Mouse (Mus musculus) limb, embryonic 12.5 days (tissue): ENCODE results near the gene Dock4. TPM values are rescaled to one million over a fixed set of nuclear protein-coding genes. Genes with fewer than 3 reads are reported as not detected.

Experiments used
- ATAC-seq: fragments of 200-750 bp; cut with Nextera tagmentation; 2 replicates; pipeline ENCODE4 v1.8.0; 2017; ENCODE audit warnings: low read depth, moderate TSS enrichment; ENCODE audit not compliant: insufficient number of reproducible peaks, insufficient read depth, low FRiP score, low TSS enrichment
- H3K27ac ChIP-seq: fragments of 300-500 bp; sonication (generic); 2 replicates; pipeline ENCODE4 v1.5.1; 2016; ENCODE audit warnings: mild to moderate bottlenecking, moderate library complexity
- H3K27me3 ChIP-seq: fragments of 300-500 bp; sonication (generic); 2 replicates; pipeline ENCODE4 v1.6.1; 2016; ENCODE audit warnings: mild to moderate bottlenecking, moderate library complexity
- H3K36me3 ChIP-seq: fragments of 300-500 bp; sonication (generic); 2 replicates; pipeline ENCODE4 v1.6.1; 2016; ENCODE audit warnings: mild to moderate bottlenecking, moderate library complexity
- H3K4me1 ChIP-seq: fragments of 300-500 bp; sonication (generic); replicated peaks from 2 replicates; pipeline ENCODE4 v1.6.1; 2016
- H3K4me2 ChIP-seq: fragments of 300-500 bp; sonication (generic); 2 replicates; pipeline ENCODE4 v1.6.1; 2016; ENCODE audit warnings: mild to moderate bottlenecking, moderate library complexity
- H3K4me3 ChIP-seq: fragments of 300-500 bp; sonication (generic); replicated peaks from 2 replicates; pipeline ENCODE4 v1.5.1; 2016; ENCODE audit warnings: mild to moderate bottlenecking
- H3K9ac ChIP-seq: fragments of 300-500 bp; sonication (generic); replicated peaks from 2 replicates; pipeline ENCODE4 v1.6.1; 2016; ENCODE audit warnings: mild to moderate bottlenecking, moderate library complexity
- H3K9me3 ChIP-seq: fragments of 300-500 bp; sonication (generic); 2 replicates; pipeline ENCODE4 v1.6.1; 2016; ENCODE audit warnings: mild to moderate bottlenecking, moderate library complexity
- WGBS: fragments of 180-500 bp; shearing (Covaris S2); methylation state at CpG from one replicate; pipeline ENCODE4 v1.1.7; 2016; 5-methylcytosine and 5-hydroxymethylcytosine counted together
- polyA plus RNA-seq: library from polyadenylated mRNA; unstranded; fragments of >200 nt; fragmentation: Nextera tagmentation; extraction: Ambion mirVana; gene quantifications from 2 replicates; pipeline ENCODE4 v1.2.1, GENCODE M21; 2016

Dock4 gene
- polyA plus RNA-seq, 1 experiment from 2014 or later = 24.9 TPM

DNA sequence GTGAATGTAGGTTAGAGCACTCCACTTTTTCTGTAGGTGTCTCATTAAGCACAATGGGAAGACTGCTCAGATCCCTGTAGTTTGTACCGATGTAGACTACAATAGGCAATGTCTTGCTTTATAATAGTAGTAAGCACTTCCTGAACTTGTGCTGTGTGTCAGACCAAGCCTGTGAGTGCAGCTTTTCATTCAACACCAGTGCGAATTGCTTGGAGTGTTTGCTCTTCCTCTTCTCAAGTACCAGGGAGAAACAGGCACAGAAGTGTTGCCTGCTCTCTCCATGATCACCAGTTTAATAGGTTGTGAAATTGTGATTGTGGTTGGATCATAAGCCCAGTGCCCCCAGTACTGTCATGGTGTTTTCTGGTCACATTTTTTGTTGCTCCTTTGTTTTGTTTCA, 18.1 kb downstream of the Dock4 start:
- Histone ChIP-seq H3K27ac (no peak overlapping the region), H3K9ac (no peak overlapping the region), H3K4me1 (peaks cover 41% of the 10 kb centered on the region), H3K27me3 (no peaks in the 10 kb centered on the region), H3K36me3 (no peaks in the 10 kb centered on the region), H3K4me3 (no peak overlapping the region), H3K4me2 (no peak overlapping the region), H3K9me3 (no peaks in the 10 kb centered on the region)
- WGBS = 68% methylated on average over 2 of the region's 2 CpGs
- no peak for ATAC-seq

DNA sequence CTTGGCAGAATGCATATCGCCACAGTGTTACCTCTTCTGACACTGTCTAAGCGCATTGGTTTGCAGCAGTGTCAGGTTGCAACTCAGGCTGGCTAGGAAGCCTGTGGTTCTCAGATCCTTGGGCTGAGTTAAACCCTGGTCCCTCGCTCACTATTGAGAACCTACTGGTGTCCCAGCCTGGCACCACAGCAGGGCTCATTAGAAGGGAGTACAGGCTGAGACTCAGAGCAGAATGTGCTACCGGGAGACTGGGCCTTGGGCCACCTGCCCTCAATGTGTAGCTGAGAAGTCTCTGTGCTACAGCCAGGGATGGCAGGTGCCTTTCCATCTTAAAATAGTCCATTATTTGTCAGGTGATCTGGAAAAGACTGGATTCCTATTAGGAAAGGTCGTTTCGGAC, 18.5 kb downstream of the Dock4 start:
- no peaks in the 10 kb centered on the region for H3K9me3 ChIP-seq
- no peak overlapping the region for H3K27ac ChIP-seq
- no peak for ATAC-seq
- no peak overlapping the region for H3K4me2 ChIP-seq
- H3K9ac ChIP-seq = no peak overlapping the region
- H3K4me1 ChIP-seq = peaks cover 40% of the 10 kb centered on the region
- no peaks in the 10 kb centered on the region for H3K27me3 ChIP-seq
- H3K36me3 ChIP-seq = no peaks in the 10 kb centered on the region
- no peak overlapping the region for H3K4me3 ChIP-seq
- WGBS = 36% methylated on average over 6 of the region's 6 CpGs

DNA sequence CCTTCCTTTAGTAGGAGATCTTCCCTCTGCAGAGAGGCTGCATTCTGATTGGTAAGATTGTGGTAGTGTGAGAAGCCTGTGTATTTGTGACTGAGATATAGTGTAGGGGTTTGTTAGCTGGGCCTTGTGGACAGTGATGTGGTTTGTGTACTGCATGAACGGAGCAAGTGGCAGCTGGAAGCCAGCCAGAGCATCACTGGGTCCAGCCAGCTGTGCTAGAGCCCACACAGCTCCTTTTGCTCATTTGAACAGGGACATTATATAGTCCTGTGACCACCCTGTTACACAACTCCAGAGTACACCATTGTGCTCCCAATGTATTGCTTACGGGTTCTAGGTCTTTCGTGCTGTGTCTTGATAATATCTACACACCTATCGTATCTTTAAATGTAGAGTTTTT, 22.5 kb downstream of the Dock4 start:
- H3K9ac ChIP-seq = no peak overlapping the region
- H3K4me2 ChIP-seq = no peak overlapping the region
- H3K4me1 ChIP-seq = peaks cover 46% of the 10 kb centered on the region

DNA sequence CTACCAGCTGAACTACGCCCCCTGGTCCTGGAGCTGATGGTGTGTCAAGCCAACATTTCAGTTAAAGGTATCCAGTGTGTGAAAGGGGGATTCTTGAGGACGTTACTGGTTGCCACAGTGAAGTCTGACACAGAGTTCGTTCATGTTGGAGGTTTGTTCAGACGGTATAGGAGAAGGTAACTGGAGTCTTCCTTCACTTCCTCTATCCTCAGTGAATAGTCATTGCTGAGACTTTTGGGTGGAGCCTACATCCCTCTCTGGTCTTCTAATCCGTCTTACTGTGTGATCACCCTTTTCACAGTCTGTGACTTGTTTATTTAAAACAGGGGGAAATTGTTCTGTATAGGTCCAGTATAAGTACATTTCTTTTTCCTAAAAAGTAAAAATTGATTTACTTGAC, 23.3 kb downstream of the Dock4 start:
- H3K27me3 ChIP-seq = 0 out of 2 replicates have a peak, but pooled peaks cover 4% of the 10 kb centered on the region
- no peaks in the 10 kb centered on the region for H3K9me3 ChIP-seq
- H3K9ac ChIP-seq = no peak overlapping the region
- no peak overlapping the region for H3K4me3 ChIP-seq
- no peak for ATAC-seq
- H3K4me2 ChIP-seq = no peak overlapping the region
- H3K27ac ChIP-seq = no peak overlapping the region
- no peaks in the 10 kb centered on the region for H3K36me3 ChIP-seq
- 85% methylated on average over 5 of the region's 5 CpGs for WGBS
- peaks cover 47% of the 10 kb centered on the region for H3K4me1 ChIP-seq

More for the DNA sequence above, 22.5 kb downstream of the Dock4 start:
- H3K36me3 ChIP-seq = no peaks in the 10 kb centered on the region
- H3K27ac ChIP-seq = no peak overlapping the region
- ATAC-seq = no peak
- no peaks in the 10 kb centered on the region for H3K27me3 ChIP-seq
- 89% methylated on average over 4 of the region's 4 CpGs for WGBS
- no peaks in the 10 kb centered on the region for H3K9me3 ChIP-seq
- H3K4me3 ChIP-seq = no peak overlapping the region

DNA sequence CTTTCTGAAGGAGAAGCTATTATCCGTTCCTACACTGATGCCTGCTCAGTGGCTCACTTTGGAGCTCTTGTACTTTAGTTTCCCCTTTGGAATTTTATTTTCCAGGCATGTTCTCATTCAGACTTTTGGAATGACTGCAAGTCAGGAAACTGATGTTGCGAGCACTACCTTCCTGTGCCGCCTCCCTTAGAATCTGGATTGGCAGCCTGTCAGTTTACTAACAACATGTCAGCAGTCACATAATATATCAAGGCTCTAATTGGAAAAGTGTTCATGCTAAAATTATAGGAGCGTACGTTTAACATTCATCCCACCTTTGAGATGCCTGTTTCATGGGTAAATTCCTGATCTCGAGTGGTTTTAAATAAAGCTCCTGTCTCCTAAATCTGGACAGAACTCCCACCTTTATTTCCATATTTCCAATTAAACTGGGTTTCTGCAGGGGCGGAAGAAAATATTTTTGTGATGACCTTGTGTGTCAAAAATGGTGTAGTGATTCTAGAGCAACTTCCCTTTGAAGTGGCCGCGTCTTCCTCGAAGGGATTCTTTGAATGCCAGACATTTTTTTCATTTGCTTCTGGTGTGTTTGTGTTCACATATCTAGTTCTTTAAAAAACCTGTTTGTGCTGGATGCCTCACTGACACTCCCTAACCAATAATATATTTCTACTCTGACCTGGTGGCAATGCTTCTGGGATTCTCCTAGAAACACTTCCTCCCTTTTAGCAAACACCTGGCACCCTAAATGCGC, 26.1 kb downstream of the Dock4 start:
- H3K4me1 ChIP-seq = peaks cover 38% of the 10 kb centered on the region
- H3K9me3 ChIP-seq = no peaks in the 10 kb centered on the region
- H3K27me3 ChIP-seq = 0 out of 2 replicates have a peak, but pooled peaks cover 4% of the 10 kb centered on the region
- peak overlapping the region; percentile 17; the same call in 1 of the 2 replicates for H3K4me3 ChIP-seq
- H3K9ac ChIP-seq = no peak overlapping the region
- 27% methylated on average over 11 of the region's 11 CpGs for WGBS
- peak overlapping the region; percentile 46 for H3K4me2 ChIP-seq
- no peak for ATAC-seq
- peak overlapping the region; percentile 20; the same call in 1 of the 2 replicates for H3K27ac ChIP-seq
- no peaks in the 10 kb centered on the region for H3K36me3 ChIP-seq

DNA sequence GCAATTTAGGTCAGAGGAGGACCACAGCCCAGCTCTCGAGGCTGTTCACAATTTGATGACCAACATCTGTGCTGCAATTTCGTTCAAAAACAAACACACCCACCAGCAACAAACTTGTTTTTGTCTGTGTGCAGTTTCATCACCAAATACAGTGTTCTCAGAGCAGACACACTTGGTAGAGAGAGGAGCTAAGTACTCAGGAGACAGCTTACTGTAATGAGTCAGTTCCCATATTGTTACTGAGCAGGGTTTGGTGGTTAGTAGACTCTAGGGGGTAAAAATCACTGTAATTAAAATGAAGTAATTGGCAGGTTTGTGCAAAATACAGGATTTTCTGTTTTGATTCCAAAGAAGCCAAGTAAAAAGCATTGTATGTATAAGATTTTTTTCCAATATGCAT, 28.0 kb downstream of the Dock4 start:
- 15% methylated on average over 2 of the region's 2 CpGs for WGBS
- Histone ChIP-seq H3K4me1 (peaks cover 40% of the 10 kb centered on the region), H3K36me3 (no peaks in the 10 kb centered on the region), H3K27me3 (0 out of 2 replicates have a peak, but pooled peaks cover 4% of the 10 kb centered on the region), H3K4me2 (no peak overlapping the region), H3K9me3 (no peaks in the 10 kb centered on the region), H3K4me3 (no peak overlapping the region), H3K9ac (no peak overlapping the region), H3K27ac (no peak overlapping the region)
- ATAC-seq = no peak

DNA sequence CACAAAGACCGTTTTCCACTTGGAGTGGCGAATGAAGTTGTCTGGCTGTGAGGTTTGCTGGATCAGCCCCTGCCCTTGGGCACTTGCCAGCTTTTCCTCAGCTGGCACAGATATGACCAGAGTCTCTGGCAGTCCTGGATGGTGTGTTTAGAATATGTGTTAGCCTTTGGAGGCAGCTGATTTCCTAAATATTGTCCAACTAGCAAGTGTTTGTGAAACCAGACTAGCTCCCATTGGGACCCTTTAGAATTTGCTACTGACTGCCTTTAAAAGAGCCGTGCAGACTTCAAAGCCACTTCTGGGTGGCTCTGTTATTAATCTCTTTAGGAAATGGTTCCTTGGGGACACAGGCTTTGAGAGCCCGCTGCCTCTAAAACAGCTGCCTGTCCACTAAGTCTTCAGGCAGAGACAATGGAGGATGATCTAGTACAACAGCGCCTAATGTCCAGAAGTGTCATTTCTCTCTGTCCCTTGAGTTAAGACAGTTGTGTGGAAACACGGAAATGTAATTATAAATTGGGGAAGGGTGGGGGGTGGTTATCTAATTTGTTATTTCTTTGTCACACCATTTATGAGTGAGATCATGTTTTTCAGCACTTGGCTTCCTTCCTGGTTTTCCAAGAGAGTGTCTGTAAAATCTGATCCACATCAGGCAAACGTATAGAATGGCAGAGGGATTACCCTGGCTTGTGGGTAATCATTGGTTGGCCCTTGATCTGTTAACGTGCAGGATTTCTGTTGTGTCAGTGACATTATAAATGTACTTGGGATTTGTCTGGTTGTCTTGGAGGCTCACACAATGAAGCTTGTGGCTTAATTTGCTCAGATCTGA, 32.1 kb downstream of the Dock4 start:
- Histone ChIP-seq H3K36me3 (no peaks in the 10 kb centered on the region), H3K4me2 (no peak overlapping the region), H3K9ac (no peak overlapping the region), H3K27ac (0 out of 2 replicates have a peak overlapping the region, but pooled peaks have one; percentile 45), H3K27me3 (peaks cover 11% of the 10 kb centered on the region; the same call in 1 of the 2 replicates), H3K9me3 (no peaks in the 10 kb centered on the region), H3K4me3 (no peak overlapping the region), H3K4me1 (peaks cover 25% of the 10 kb centered on the region)
- 37% methylated on average over 8 of the region's 8 CpGs for WGBS
- ATAC-seq = 0 out of 2 replicates have a peak, but pooled peaks have one; percentile 42

DNA sequence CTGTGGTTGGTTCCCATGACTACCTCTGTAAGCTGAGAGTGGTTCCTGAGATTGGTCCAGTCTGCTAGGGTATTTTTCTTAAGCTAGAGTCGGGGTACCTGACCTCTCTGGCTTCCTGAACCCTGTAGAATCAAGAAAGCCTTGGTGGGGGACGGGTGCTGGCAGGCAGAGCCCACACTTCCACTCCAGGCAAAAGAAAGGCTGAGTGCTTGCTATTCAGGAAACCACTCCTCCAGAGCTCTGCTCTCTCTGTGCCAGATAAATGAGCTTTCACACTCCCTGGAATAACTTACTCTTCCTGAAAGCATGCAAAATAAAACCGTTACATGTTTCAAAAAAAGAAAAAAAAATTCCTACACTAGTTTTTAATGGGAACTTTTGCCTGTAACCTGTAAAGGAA, 38.5 kb downstream of the Dock4 start:
- Histone ChIP-seq H3K4me2 (no peak overlapping the region), H3K9me3 (no peaks in the 10 kb centered on the region), H3K27me3 (peaks cover 3% of the 10 kb centered on the region; the same call in 1 of the 2 replicates), H3K27ac (no peak overlapping the region), H3K4me3 (no peak overlapping the region), H3K4me1 (peaks cover 15% of the 10 kb centered on the region), H3K9ac (no peak overlapping the region), H3K36me3 (no peaks in the 10 kb centered on the region)
- WGBS = 25% methylated on average over 3 of the region's 3 CpGs
- ATAC-seq = no peak

DNA sequence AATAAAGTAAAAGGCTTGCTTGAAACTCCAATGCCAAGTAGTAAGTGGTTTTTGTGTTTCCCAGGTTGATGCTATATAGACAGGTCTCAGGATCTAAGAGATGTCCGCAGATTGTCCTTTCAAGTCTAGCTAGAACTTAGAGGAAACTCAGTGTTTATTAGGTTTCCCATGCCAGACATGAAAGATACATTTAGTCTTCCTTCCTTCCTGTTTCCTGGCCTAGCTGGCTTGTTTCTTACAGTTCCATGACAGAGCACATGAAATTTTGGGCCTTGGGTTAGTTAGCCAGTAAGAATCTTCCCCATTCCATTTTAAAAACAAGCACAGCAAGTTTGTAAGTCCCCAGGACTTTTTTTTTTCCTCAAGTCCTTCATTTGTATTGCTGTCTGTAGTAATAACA, 39.5 kb downstream of the Dock4 start:
- WGBS = 73% methylated on average over 1 of the region's 1 CpGs
- ATAC-seq = no peak
- H3K27ac ChIP-seq = no peak overlapping the region

DNA sequence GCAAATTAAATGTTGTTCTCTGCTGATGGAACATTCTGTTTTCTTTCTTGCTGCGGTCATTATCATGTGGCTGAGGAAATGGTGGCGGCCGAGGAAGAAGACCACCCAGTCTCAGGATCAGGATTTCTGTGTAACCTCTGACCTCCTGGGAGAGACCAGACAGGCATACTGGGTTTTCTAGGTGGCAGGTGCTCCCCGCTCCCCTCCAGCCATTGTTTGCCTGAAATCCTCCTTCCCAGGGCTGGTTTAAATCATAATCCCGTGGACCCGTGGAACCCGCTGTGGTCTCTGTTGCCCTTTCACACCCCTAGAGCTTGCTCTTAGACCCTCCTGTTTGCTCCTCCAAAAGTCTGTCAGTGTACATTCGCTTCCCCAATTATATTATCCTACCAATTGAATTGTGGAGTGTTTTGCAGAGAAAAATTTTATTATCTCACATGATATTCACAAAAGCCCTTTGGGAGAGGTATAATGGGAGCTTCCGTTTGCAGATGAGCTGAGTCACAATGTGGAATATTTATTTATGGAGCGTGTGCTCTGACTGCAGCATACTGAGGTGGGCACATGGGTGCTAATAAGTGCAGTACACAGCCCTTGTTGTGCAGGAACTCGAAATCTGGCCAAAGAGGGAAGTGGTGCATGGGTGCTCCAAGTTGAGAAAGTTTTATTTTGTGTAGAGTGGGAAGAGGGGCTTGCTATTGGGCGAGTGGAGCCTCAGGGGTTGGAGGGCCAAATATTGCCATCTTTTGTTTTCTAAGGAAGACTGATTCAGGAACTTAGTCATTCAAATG, 40.5 kb downstream of the Dock4 start:
- Histone ChIP-seq H3K27me3 (no peaks in the 10 kb centered on the region), H3K4me2 (no peak overlapping the region), H3K9ac (no peak overlapping the region), H3K9me3 (no peaks in the 10 kb centered on the region), H3K27ac (no peak overlapping the region), H3K36me3 (no peaks in the 10 kb centered on the region), H3K4me1 (peaks cover 23% of the 10 kb centered on the region), H3K4me3 (no peak overlapping the region)
- 63% methylated on average over 12 of the region's 12 CpGs for WGBS
- no peak for ATAC-seq

More for the DNA sequence above, 39.5 kb downstream of the Dock4 start:
- Histone ChIP-seq H3K36me3 (no peaks in the 10 kb centered on the region), H3K4me3 (no peak overlapping the region), H3K9ac (no peak overlapping the region), H3K9me3 (no peaks in the 10 kb centered on the region), H3K4me2 (no peak overlapping the region), H3K27me3 (no peaks in the 10 kb centered on the region), H3K4me1 (peaks cover 15% of the 10 kb centered on the region)

DNA sequence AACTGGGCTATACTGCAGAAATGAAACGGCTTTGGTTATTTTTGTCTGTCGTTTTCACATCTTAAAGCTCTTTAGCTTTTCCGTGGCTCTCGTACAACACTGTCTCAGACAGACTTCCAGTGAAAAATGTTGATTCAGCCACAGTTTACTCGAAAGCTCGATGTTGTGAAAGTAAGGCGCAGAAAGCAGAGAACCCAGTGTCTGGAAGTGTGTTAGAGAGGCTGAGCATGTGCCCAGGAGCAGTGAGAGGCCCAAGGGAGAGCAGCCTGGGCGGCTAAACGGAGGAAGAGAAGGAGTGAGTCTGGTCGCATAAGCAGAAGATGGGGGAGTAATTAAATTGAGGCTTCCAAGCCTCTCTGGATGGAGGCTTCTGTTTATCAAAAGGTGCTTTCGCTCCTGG, 50.6 kb downstream of the Dock4 start:
- no peaks in the 10 kb centered on the region for H3K27me3 ChIP-seq
- H3K9ac ChIP-seq = no peak overlapping the region
- H3K27ac ChIP-seq = no peak overlapping the region
- ATAC-seq = no peak
- no peaks in the 10 kb centered on the region for H3K9me3 ChIP-seq
- no peak overlapping the region for H3K4me3 ChIP-seq
- H3K4me1 ChIP-seq = peaks cover 5% of the 10 kb centered on the region; the same call in 1 of the 2 replicates
- no peak overlapping the region for H3K4me2 ChIP-seq
- no peaks in the 10 kb centered on the region for H3K36me3 ChIP-seq
- 64% methylated on average over 11 of the region's 11 CpGs for WGBS
